Mouse (Mus musculus): ENCODE data around the gene Dusp19.

GRCm38 (mm10) chr2:80579253-80579891, 37.5 kb upstream of the Dusp19 start:
- TF ChIP-seq GATA1 (IDR thresholded peaks at IDR 0.05; ENCODE audit: borderline replicate concordance, low read length) (no peak), FLI1 (IDR thresholded peaks at IDR 0.05; ENCODE audit: low read length) (no peak)
